9 mouse cellular contexts compared by ENCODE assay signal in the genomic region with DNA sequence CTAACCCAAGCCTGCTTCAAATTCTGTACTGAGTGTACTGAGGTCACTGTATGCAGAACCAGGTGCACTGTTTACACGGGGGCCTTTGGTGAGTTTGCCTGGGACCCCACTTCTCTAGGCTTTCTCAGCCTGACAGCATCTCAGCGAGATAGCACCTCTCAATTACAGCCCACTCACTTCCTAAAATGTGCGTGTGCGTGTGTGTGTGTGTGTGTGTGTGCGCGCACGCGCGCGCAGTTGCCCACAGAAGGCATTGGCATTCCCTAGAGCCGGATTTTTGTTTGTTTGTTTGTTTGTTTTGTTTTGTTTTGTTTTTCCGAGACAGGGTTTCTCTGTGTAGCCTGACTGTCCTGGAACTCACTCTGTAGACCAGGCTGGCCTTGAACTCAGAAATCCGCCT. TPM values are rescaled to one million over a fixed set of nuclear protein-coding genes. Genes with fewer than 3 reads are reported as not detected.
DNase-seq lines count a peak whose midpoint lies in the region; ATAC-seq and TF ChIP-seq lines count a peak whose summit lies in the region.
"Not testable (repeated sequence)": the region's sequence is repeated elsewhere in the genome, so short reads cannot be mapped to it uniquely, and the experiment has no call there.
"Had no signal": no experiment of that assay in that cellular context is flagged by ENCODE, and none has a peak within 500 bp of the region (broad histone marks: within the 10 kb centered on the region; RNA-seq: fewer than 3 reads in every experiment).

No protein-coding gene starts in this region.

- not testable (repeated sequence) for TF ChIP-seq CTCF in E14TG2a.4 (conservative IDR thresholded peaks at IDR 0.05; ENCODE audit: low read length)

- peak overlapping the region; percentile 75 for H3K4me3 ChIP-seq in E14TG2a.4 (replicated peaks; ENCODE audit: low read length)
- peak overlapping the region in 1 of 2 experiments; percentile 47; a peak in 2 of 4 replicates for H3K4me3 ChIP-seq in ES-E14 (ENCODE audit: insufficient read depth in 1 of 2, low read depth in 1 of 2, low read length in 2 of 2, poor library complexity in 1 of 2, severe bottlenecking in 1 of 2)
- not testable (repeated sequence) for H3K4me3 ChIP-seq in embryonic facial prominence, embryonic 10.5 days; intestine, embryonic 14.5 days (ENCODE audit: low read depth, low read length); liver, embryonic 11.5 days (ENCODE audit: low read depth, low read length); midbrain, embryonic 10.5 days
- peak overlapping the region; percentile 32 for H3K4me3 ChIP-seq in heart, embryonic 10.5 days

- not testable (repeated sequence) for H3K27me3 ChIP-seq in E14TG2a.4 (ENCODE audit: insufficient read depth, low read length)
- peaks cover 66% of the 10 kb centered on the region for H3K27me3 ChIP-seq in embryonic facial prominence, embryonic 10.5 days (replicated peaks; ENCODE audit: low read depth, poor library complexity, severe bottlenecking)
- H3K27me3 ChIP-seq in heart, embryonic 10.5 days (ENCODE audit: insufficient read depth, poor library complexity, severe bottlenecking), result peaks cover 44% of the 10 kb centered on the region
- H3K27me3 ChIP-seq in intestine, embryonic 14.5 days (replicated peaks; ENCODE audit: control insufficient read depth, insufficient read depth, low read length), result peaks cover 66% of the 10 kb centered on the region
- H3K27me3 ChIP-seq in liver, embryonic 11.5 days (replicated peaks; ENCODE audit: control insufficient read depth, insufficient read depth, low read length), result peaks cover 38% of the 10 kb centered on the region
- peaks cover 74% of the 10 kb centered on the region for H3K27me3 ChIP-seq in midbrain, embryonic 10.5 days (ENCODE audit: low read depth, poor library complexity, severe bottlenecking)

- not testable (repeated sequence) for H3K36me3 ChIP-seq in E14TG2a.4 (ENCODE audit: insufficient read depth, low read length); ES-E14 (ENCODE audit: control insufficient read depth, insufficient read depth, low read length, poor library complexity, severe bottlenecking); embryonic facial prominence, embryonic 10.5 days (replicated peaks); heart, embryonic 10.5 days; intestine, embryonic 14.5 days (ENCODE audit: control insufficient read depth, insufficient read depth, low read length); liver, embryonic 11.5 days (ENCODE audit: control insufficient read depth, insufficient read depth, low read length); midbrain, embryonic 10.5 days

- H3K27ac ChIP-seq in ES-E14 (ENCODE audit: insufficient read depth, low read depth, low read length, poor library complexity, severe bottlenecking), result peak overlapping the region; percentile 44; the same call in 1 of the 2 replicates
- H3K27ac ChIP-seq in embryonic facial prominence, embryonic 10.5 days (replicated peaks); heart, embryonic 10.5 days; intestine, embryonic 14.5 days (ENCODE audit: low read depth); liver, embryonic 11.5 days (ENCODE audit: low read depth, low read length); midbrain, embryonic 10.5 days (replicated peaks): not testable (repeated sequence)

- not testable (repeated sequence) for H3K9me3 ChIP-seq in E14TG2a.4 (ENCODE audit: low read length); ES-E14 (ENCODE audit: control insufficient read depth, insufficient read depth, low read depth, low read length); embryonic facial prominence, embryonic 10.5 days; heart, embryonic 10.5 days; intestine, embryonic 14.5 days (ENCODE audit: control insufficient read depth, low read length); liver, embryonic 11.5 days (ENCODE audit: control insufficient read depth, low read length); midbrain, embryonic 10.5 days (replicated peaks)

- not testable (repeated sequence) for DNase-seq in ES-E14 (ENCODE audit: low read depth, low spot score); heart, embryonic 10.5 days (ENCODE audit: low spot score); liver, embryonic 11.5 days (ENCODE audit: low spot score)
- DNase-seq in embryonic facial prominence, embryonic 10.5 days (ENCODE audit: low spot score), result peak; percentile 10
- DNase-seq in intestine, embryonic 14.5 days (ENCODE audit: low spot score), result peak; percentile 50
- DNase-seq in midbrain, embryonic 10.5 days (ENCODE audit: low spot score), result peak; percentile 9

- ATAC-seq in intestine, embryonic 14.5 days (replicated peaks; ENCODE audit: low FRiP score, low TSS enrichment, low read depth); liver, embryonic 11.5 days (replicated peaks; ENCODE audit: low FRiP score): not testable (repeated sequence)

- not testable (repeated sequence) for H3K9ac ChIP-seq in ES-E14 (ENCODE audit: insufficient read depth, low read depth, low read length, poor library complexity, severe bottlenecking); intestine, embryonic 14.5 days (ENCODE audit: low read length); liver, embryonic 11.5 days (ENCODE audit: low read depth, low read length)

- H3K4me2 ChIP-seq in intestine, embryonic 14.5 days (ENCODE audit: low read length), result not testable (repeated sequence)
- peak overlapping the region; percentile 20 for H3K4me2 ChIP-seq in liver, embryonic 11.5 days

- peaks cover 55% of the 10 kb centered on the region for H3K4me1 ChIP-seq in E14TG2a.4 (replicated peaks; ENCODE audit: low read depth, low read length)
- peaks cover 12 to 16% of the 10 kb centered on the region in 2 experiments for H3K4me1 ChIP-seq in ES-E14 (ENCODE audit: control insufficient read depth in 2 of 2, insufficient read depth in 2 of 2, low read length in 2 of 2, poor library complexity in 1 of 2)
- not testable (repeated sequence) for H3K4me1 ChIP-seq in embryonic facial prominence, embryonic 10.5 days; heart, embryonic 10.5 days; intestine, embryonic 14.5 days (replicated peaks; ENCODE audit: control insufficient read depth, insufficient read depth, low read length); liver, embryonic 11.5 days (replicated peaks; ENCODE audit: control insufficient read depth, insufficient read depth, low read length); midbrain, embryonic 10.5 days

- in situ Hi-C loops in ES-E14 (cut with MboI; ENCODE audit: low sequenced_read_pairs in 2 of 2, unreplicated experiment in 2 of 2), result loop anchor here in 1 of 2 experiments (25.0 kb wide), 1 partner anchor 95 kb away; no protein-coding TSS in a partner anchor

- WGBS in embryonic facial prominence, embryonic 10.5 days, result 54% methylated on average over 13 of the region's 13 CpGs
- 52% methylated on average over 13 of the region's 13 CpGs for WGBS in heart, embryonic 10.5 days
- 51% methylated on average over 13 of the region's 13 CpGs for WGBS in intestine, embryonic 14.5 days
- WGBS in liver, embryonic 11.5 days, result 43% methylated on average over 13 of the region's 13 CpGs
- 54% methylated on average over 13 of the region's 13 CpGs for WGBS in midbrain, embryonic 10.5 days

RNA-seq across cellular contexts. Expression of a gene that starts 48.9 kb away (rescaled TPM):
- total RNA-seq in ES-E14 (2012; rRNA removed), result not detected in 2 replicates
- 1.0 and 1.3 TPM in 2 replicates for polyA plus RNA-seq in embryonic facial prominence, embryonic 10.5 days (2016; fragmentation: Nextera tagmentation; extraction: Ambion mirVana)
- 0.18 and 0.35 TPM in 2 replicates for polyA plus RNA-seq in heart, embryonic 10.5 days (2016; fragmentation: Nextera tagmentation; extraction: Ambion mirVana)
- 3.4 TPM in 2 replicates for polyA plus RNA-seq in intestine, embryonic 14.5 days (2014; fragmentation: Nextera tagmentation; extraction: Ambion mirVana)
- polyA plus RNA-seq in liver, embryonic 11.5 days (2014; fragmentation: Nextera tagmentation; extraction: Ambion mirVana), result 4.1 TPM in 2 replicates
- 1.8 and 2.1 TPM in 2 replicates for polyA plus RNA-seq in midbrain, embryonic 10.5 days (2016; fragmentation: Nextera tagmentation; extraction: Ambion mirVana)
- polyA plus RNA-seq: activated CD4-positive, CD25-positive, alpha-beta regulatory T cell, adult 4 months; G1E had no signal
